Mouse (Mus musculus) stomach, postnatal 0 days (tissue): ENCODE measurements around the gene Irak2. TPM values are rescaled to one million over a fixed set of nuclear protein-coding genes. Genes with fewer than 3 reads are reported as not detected.
A peak's percentile ranks its signal among the peaks of the same experiment; 100 is the strongest.

Source experiments
- ATAC-seq: fragments of 200-750 bp; cut with Nextera tagmentation; 2 replicates; pipeline ENCODE4 v1.8.0; 2017; ENCODE audit not compliant: low FRiP score, low TSS enrichment
- DNase-seq: peaks from one replicate; pipeline ENCODE4 v3.0.0-alpha.2; 2016; ENCODE audit warnings: low spot score
- H3K27ac ChIP-seq: fragments of 300-500 bp; sonication (generic); replicated peaks from 2 replicates; pipeline ENCODE4 v1.5.1; 2014; ENCODE audit warnings: mild to moderate bottlenecking, control low read depth
- H3K27me3 ChIP-seq: fragments of 300-500 bp; sonication (generic); 2 replicates; pipeline ENCODE4 v1.6.1; 2014; ENCODE audit warnings: low read length; ENCODE audit not compliant: control insufficient read depth, insufficient read depth
- H3K36me3 ChIP-seq: fragments of 300-500 bp; sonication (generic); 2 replicates; pipeline ENCODE4 v1.6.1; 2014; ENCODE audit warnings: low read length, mixed read lengths; ENCODE audit not compliant: control insufficient read depth, insufficient read depth
- H3K4me1 ChIP-seq: fragments of 300-500 bp; sonication (generic); replicated peaks from 2 replicates; pipeline ENCODE4 v1.6.1; 2014; ENCODE audit warnings: antibody characterized with exemption; ENCODE audit not compliant: control insufficient read depth, insufficient read depth
- H3K4me2 ChIP-seq: fragments of 300-500 bp; sonication (generic); replicated peaks from 2 replicates; pipeline ENCODE4 v1.6.1; 2014; ENCODE audit warnings: low read depth, mild to moderate bottlenecking, control low read depth, moderate library complexity
- H3K4me3 ChIP-seq: fragments of 300-500 bp; sonication (generic); 2 replicates; pipeline ENCODE4 v1.5.1; 2014; ENCODE audit warnings: low read depth, low read length, control low read depth
- H3K9ac ChIP-seq: fragments of 300-500 bp; sonication (generic); 2 replicates; pipeline ENCODE4 v1.6.1; 2014; ENCODE audit warnings: mild to moderate bottlenecking, low read length, control low read depth, mixed read lengths
- H3K9me3 ChIP-seq: fragments of 300-500 bp; sonication (generic); 2 replicates; pipeline ENCODE4 v1.6.1; 2016; ENCODE audit warnings: low read length; ENCODE audit not compliant: control insufficient read depth
- CTCF ChIP-seq: IDR thresholded peaks from 2 replicates; pipeline ENCODE4 v1.5.1; 2016; ENCODE audit warnings: antibody characterized with exemption, low read depth, mild to moderate bottlenecking, moderate library complexity
- EP300 ChIP-seq: optimal IDR thresholded peaks from 2 replicates; pipeline ENCODE3; 2016; ENCODE audit warnings: antibody characterized with exemption
- WGBS: fragments of 180-500 bp; shearing (Covaris S2); extraction: QIAGEN DNeasy Blood & Tissue Kit; methylation state at CpG from one replicate; pipeline ENCODE4 v1.1.7; 2014; 5-methylcytosine and 5-hydroxymethylcytosine counted together
- polyA plus RNA-seq: library from polyadenylated mRNA; unstranded; fragments of >200 nt; fragmentation: Nextera tagmentation; extraction: Ambion mirVana; gene quantifications from 2 replicates; pipeline ENCODE4 v1.2.1, GENCODE M21; 2015

The Irak2 gene
- 9.6 and 10.2 TPM in 2 replicates for polyA plus RNA-seq

DNA sequence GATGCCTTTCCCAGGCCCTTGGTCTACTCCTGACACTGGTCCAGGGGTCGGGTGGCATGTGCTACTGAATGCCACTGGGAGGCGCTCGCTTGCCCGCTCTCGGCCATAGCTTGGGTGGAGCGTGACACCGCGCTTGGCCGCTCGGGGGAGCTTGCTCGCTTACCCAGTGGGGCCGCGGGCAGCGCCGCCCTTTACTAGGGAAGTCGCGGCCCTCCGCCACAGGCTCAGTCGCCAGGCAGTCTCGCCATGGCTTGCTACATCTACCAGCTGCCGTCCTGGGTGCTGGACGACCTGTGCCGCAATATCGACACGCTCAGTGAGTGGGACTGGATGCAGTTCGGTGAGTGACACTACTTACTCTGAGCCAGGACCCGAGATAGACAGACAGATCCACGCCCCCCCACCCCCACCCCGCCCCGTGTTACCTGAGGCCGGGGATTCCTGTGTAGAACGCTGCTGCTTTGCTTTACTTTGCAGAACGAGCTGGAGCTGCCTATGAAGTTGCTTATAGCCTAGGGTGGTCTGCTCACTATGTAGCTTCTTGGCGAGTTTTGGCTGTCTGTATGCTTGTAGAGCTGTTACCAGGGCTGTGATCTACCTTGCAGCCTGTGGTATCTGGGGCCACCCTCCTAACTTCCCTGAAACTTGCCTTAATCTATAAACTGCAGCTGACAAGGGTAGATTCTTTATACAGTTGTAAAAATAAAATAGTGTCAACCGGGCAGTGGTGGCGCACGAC is at the start of gene Irak2:
TSS of gene Irak2 (plus strand) at position 166 of the 739 bp plus-strand sequence.
- peak; percentile 97 for DNase-seq
- peak; percentile 96 for ATAC-seq
- no peaks in the 10 kb centered on the region for H3K36me3 ChIP-seq
- peak within 1 kb of the TSS; percentile 76 for H3K9ac ChIP-seq
- WGBS: 8% methylated on average over 37 of the region's 37 CpGs
- peak within 1 kb of the TSS; percentile 63 for H3K27ac ChIP-seq
- H3K4me2 ChIP-seq: peak within 1 kb of the TSS; percentile 70
- no peaks in the 10 kb centered on the region for H3K4me1 ChIP-seq
- TF ChIP-seq EP300 (no peak), CTCF (peak; percentile 100)
- no peaks in the 10 kb centered on the region for H3K9me3 ChIP-seq
- H3K4me3 ChIP-seq: peak within 1 kb of the TSS; percentile 61
- H3K27me3 ChIP-seq: no peaks in the 10 kb centered on the region

DNA sequence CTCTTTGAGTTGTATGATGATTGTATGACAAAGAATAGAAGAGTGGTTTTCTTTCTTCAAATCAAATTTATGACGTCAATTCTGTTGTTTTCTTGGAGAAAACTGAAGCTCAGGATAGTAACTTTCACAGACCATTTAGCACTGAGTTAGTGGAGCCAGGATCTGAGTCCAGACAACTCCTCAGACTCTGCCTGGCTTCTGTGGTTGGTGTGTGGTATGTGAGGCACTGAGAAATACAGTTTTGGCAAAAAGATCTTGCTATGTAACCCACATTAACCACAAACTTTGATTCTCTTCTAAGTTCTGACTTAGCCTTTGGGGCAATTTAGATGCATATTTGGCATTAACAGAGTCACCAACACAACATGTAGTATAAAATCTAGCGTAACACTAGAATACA is 45.6 kb upstream of the Irak2 start:
- ATAC-seq: no peak
- H3K27ac ChIP-seq: no peak overlapping the region
- 93% methylated on average over 2 of the region's 2 CpGs for WGBS
- DNase-seq: no peak
- TF ChIP-seq CTCF: no peak
- no peak for TF ChIP-seq EP300
- no peaks in the 10 kb centered on the region for H3K36me3 ChIP-seq
- no peaks in the 10 kb centered on the region for H3K4me1 ChIP-seq
- no peak overlapping the region for H3K9ac ChIP-seq
- no peak overlapping the region for H3K4me2 ChIP-seq
- H3K27me3 ChIP-seq: no peaks in the 10 kb centered on the region
- no peaks in the 10 kb centered on the region for H3K9me3 ChIP-seq
- no peak overlapping the region for H3K4me3 ChIP-seq

DNA sequence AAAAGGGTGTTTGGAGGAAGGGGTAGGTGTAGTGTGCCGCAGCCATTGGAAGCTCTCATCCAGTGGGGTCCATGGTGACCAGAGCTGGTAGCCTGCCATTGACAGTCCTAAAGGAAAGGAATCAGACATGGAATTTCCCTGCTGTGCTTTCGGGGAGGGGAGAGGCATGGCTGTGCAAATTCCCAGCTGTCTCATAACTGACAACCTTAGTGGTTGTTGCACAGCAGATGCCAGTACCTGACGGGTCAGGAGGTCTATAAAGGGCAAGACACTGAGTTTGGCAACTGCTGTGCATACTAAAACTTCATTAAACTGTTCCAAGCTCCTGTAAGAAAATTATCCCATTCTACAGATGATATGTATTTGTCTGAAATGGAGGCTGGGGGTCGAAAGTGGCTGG is 40.3 kb upstream of the Irak2 start:
- ATAC-seq (no peak), DNase-seq (no peak)
- H3K27ac ChIP-seq: no peak overlapping the region
- TF ChIP-seq CTCF: no peak
- no peak for TF ChIP-seq EP300
- no peaks in the 10 kb centered on the region for H3K27me3 ChIP-seq
- no peaks in the 10 kb centered on the region for H3K9me3 ChIP-seq
- no peaks in the 10 kb centered on the region for H3K4me1 ChIP-seq
- H3K9ac ChIP-seq: no peak overlapping the region
- no peak overlapping the region for H3K4me3 ChIP-seq
- 92% methylated on average over 4 of the region's 4 CpGs for WGBS
- no peak overlapping the region for H3K4me2 ChIP-seq
- no peaks in the 10 kb centered on the region for H3K36me3 ChIP-seq

DNA sequence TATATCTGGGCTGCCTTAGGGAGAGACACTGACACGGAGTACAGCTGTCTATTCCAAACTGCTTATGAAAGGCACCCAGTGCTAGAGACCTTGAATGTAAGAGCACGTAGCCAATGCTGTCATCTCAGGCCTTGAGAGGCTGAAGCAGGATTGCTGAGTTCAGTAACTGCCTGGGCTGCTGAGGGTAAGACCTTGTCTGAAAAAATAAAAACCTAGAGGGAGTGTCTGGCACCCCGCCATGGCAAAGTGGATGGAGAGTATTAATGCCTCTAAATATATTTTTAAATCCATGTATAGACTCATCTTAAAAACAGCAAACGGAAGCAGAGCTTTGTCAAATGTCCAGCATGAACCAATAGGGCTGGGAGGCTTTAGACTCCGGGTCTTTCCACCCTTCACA is 38.4 kb upstream of the Irak2 start:
- 39% methylated on average over 5 of the region's 5 CpGs for WGBS
- H3K27me3 ChIP-seq: no peaks in the 10 kb centered on the region
- DNase-seq (no peak), ATAC-seq (no peak)
- H3K27ac ChIP-seq: no peak overlapping the region
- H3K36me3 ChIP-seq: no peaks in the 10 kb centered on the region
- no peak overlapping the region for H3K4me2 ChIP-seq
- no peak overlapping the region for H3K4me3 ChIP-seq
- H3K4me1 ChIP-seq: no peaks in the 10 kb centered on the region
- no peak overlapping the region for H3K9ac ChIP-seq
- no peaks in the 10 kb centered on the region for H3K9me3 ChIP-seq
- TF ChIP-seq CTCF: no peak
- TF ChIP-seq EP300: no peak

DNA sequence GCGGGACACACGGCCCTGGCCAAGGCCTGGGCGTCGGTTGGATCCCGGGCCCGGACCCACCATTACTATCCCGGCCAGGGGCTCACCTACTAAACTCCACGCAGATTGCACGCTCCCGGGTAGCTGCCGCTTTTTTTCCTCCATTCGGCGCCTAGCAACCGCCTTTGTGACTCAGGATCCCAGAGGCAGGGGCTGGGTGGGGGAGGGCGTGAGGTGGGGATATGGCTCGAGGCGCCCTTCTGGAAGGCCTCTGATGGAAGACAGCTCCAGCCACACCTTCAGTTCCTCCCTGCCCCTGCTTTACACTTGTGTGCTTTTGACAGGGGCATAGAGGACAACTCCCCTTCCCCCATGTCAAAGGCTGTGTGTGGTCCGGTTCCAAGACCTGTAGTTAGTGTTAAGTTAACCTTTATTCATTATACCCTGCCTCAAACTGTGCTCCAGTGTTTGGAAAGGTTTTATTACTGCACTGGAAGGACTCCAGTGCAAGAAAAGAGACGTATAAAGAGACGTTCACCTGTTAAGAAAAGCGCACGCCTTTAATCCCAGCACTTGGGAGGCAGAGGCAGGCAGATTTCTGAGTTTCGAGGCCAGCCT is 37.6 kb upstream of the Irak2 start, which contains the start of gene Fancd2os:
TSS of gene Fancd2os (minus strand) at position 173 of the 597 bp plus-strand sequence.
- 43% methylated on average over 23 of the region's 23 CpGs for WGBS
- H3K9ac ChIP-seq: no peak within 1 kb of the TSS; the same call in 1 of the 2 replicates
- TF ChIP-seq CTCF (no peak), EP300 (no peak)
- no peak within 1 kb of the TSS for H3K27ac ChIP-seq
- H3K4me2 ChIP-seq: no peak within 1 kb of the TSS
- 0 out of 2 replicates have a peak, but pooled peaks cover 2% of the 10 kb centered on the region for H3K4me1 ChIP-seq
- no peak within 1 kb of the TSS for H3K4me3 ChIP-seq
- H3K36me3 ChIP-seq: no peaks in the 10 kb centered on the region
- no peak for DNase-seq
- H3K27me3 ChIP-seq: no peaks in the 10 kb centered on the region
- ATAC-seq: no peak
- H3K9me3 ChIP-seq: no peaks in the 10 kb centered on the region

DNA sequence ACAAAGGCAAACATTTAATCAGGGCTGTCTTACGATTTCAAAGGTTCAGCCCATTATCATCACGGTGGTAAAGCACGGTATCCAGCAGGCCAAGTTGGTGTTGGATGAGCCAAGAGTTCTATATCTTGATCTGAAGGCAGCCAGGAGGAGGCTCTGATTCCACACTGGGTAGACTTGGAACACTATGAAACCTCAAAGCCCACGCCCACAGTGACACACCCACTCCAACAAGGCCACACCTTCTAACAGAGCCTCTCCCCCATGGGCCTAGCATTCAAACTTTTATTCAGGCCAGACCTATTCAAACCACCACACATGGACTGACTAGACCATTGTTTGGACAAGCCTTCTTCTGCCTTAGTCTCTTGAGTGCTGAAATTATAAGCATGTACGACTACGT is 35.4 kb upstream of the Irak2 start:
- Histone ChIP-seq H3K4me2 (no peak overlapping the region), H3K9ac (no peak overlapping the region), H3K27me3 (no peaks in the 10 kb centered on the region), H3K9me3 (no peaks in the 10 kb centered on the region), H3K27ac (no peak overlapping the region), H3K4me3 (no peak overlapping the region), H3K36me3 (no peaks in the 10 kb centered on the region), H3K4me1 (peaks cover 6% of the 10 kb centered on the region; the same call in 1 of the 2 replicates)
- DNase-seq: no peak
- TF ChIP-seq EP300: no peak
- no peak for ATAC-seq
- 85% methylated on average over 6 of the region's 6 CpGs for WGBS
